Mouse (Mus musculus) gonadal fat pad, adult 2 months (tissue): ENCODE results near the gene Atrnl1. TPM values are rescaled to one million over a fixed set of nuclear protein-coding genes. Genes with fewer than 3 reads are reported as not detected.

Source experiments
- DNase-seq: peaks from one replicate; pipeline ENCODE4 v3.0.0-alpha.2; 2012; ENCODE audit warnings: low read depth
- polyA plus RNA-seq: library from polyadenylated mRNA; depleted of rRNA; stranded (reverse); fragments of >200 nt; gene quantifications from 2 replicates; pipeline ENCODE4 v1.2.3, GENCODE M21; 2012

The Atrnl1 gene
- polyA plus RNA-seq, 1 experiment, result 9.5 TPM

- DNase-seq, result no peak
Measured at GRCm38 (mm10) chr19:57925681-57926080, 314.8 kb downstream of the Atrnl1 start.

GRCm38 (mm10) chr19:57926164-57926860, 315.5 kb downstream of the Atrnl1 start:
- no peak for DNase-seq

DNA sequence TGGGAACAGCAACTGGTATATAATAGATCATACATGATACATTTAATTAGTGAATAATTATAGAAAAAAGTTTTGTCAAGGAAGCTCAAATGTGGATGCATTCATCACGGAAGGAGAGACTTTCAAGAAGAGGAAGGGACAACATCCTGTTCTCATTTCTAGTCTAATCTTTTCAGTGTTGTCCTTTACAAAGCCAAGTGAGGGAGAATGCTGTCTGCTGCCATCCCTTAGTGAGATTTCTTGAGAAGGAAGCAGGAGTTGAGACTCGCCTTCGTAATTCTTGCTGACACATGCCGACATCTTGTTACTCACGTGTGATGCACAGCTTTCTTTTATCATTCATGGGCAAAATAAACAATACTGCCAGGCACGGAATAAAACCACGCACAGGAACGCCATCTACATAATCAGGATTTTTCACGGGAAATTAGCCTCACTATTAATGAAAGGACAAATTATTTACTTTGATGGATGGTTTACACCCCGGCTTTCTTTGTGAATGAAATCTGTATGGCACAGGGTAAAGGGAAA, 316.2 kb downstream of the Atrnl1 start:
- DNase-seq, result no peak

GRCm38 (mm10) chr19:57927566-57928523, 317.0 kb downstream of the Atrnl1 start:
- DNase-seq, result no peak

GRCm38 (mm10) chr19:57931626-57932025, 320.8 kb downstream of the Atrnl1 start:
- no peak for DNase-seq

GRCm38 (mm10) chr19:57936865-57937264, 326.0 kb downstream of the Atrnl1 start:
- no peak for DNase-seq

DNA sequence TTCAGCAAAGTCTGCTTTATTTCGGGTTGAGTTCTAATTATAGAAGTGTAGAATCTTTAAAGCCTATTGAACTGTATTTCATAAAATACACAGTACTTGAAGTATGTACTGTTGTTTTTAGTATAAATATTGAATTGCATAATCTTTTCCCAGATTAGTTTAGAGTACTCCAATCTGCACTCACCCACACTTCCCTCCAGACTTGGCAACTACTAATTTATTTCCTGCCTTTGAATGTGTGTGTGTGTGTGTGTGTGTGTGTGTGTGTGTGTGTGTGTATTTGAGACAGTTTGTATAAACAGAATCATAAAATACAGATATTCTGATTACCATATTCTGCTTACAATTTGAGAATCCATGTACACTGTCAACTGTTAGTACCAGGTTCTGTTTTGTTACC, 328.3 kb downstream of the Atrnl1 start:
- no peak for DNase-seq

- no peak for DNase-seq
Measured at GRCm38 (mm10) chr19:57941529-57941928, 330.7 kb downstream of the Atrnl1 start.

DNA sequence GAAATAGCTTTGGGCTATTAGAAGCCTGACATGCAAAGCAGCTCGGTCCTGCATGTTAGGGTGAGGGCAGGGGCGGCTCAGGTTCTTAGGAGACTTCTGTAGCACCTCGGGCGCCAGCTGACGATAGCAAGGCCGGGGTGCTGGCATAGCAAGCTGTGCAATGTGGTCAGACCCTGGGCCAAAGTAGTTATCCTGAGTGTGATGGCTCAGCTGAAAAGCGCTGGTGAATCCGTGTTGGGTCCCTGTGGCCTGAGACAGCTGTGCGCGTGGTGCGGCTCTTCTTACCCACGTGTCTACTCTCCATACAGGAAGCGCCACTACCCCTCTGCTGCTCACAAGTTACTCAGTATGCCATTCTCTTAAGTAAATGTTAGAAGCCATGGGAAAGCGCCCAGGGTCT, 331.4 kb downstream of the Atrnl1 start:
- DNase-seq, result no peak

DNA sequence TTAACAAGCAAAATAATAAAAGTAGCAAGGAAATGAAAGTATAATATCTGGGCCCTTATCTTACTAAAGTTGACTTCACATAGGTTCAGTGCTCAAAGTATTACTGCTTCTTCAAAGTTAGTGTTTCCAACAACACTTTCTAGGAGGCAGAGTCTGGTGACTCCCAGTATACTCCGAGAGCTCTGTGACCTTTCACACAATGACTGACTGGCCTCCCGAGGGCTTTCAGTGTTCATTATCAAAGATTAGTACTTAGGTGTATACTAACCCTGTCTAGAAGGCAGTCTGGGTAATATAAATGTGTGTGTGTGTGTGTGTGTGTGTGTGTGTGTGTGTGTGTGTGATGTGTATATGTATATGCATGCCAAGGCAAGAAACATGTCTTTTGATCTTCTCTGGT, 332.5 kb downstream of the Atrnl1 start:
- no peak for DNase-seq

- no peak for DNase-seq
Measured at GRCm38 (mm10) chr19:57944680-57945079, 333.8 kb downstream of the Atrnl1 start.

DNA sequence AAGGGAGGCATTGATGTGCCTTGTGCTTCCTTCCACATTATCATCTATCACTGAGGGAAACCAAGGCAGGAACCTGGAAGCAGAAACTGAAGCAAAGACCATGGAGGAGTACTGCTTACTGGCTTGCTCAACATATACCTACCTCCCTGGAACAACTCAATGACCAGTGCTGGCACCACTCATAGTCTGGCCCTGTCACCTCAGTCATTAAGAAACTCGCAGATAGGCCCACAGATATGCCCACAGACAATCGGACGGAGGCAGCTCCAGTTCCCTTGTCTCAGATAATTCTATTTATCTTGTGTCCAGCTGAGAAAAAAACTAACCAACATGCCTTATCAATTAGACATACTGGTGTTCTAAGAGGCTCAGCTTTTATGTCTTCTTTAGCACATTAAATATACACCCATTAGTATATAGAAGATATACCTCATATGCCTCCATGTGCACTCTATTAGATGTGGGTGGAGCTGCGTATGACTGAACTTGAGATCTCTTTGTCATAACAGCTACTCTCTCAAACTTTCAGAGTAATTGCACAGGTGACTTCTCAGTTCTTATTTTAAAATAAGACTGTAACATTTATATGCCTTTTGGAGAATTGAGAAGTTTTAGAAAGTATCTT, 334.9 kb downstream of the Atrnl1 start:
- no peak for DNase-seq

GRCm38 (mm10) chr19:57948489-57948888, 337.7 kb downstream of the Atrnl1 start:
- DNase-seq, result no peak

DNA sequence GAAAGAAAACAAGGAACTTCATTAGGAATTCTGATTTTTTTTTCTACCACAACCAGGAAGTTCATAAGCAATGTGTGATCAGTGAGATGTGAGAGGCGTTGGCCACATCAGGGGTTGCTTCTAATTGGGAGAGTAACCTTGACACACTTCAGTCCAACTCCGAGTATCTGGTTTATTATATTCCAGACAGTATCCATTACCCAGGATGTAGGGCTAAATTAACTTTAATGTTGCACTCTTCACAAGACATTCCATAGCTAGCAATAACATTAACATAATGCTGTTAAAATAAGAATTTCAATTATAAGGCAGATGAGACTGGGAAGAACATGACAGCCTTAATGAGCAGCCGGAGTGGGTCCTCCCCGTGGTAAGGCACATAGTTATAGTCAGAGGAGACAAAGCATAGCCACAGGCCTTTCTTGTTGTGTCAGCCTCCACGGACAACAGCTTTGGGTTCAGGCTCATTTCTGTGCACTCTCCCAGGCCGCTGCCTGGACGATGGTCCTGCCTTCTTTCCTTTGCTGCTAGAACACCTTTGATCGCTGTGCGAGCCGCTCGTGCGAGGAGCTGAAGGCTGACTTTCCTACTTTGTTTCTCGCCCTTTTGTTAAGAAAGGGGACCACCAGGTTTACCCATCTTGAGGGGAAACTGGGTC, 338.6 kb downstream of the Atrnl1 start:
- DNase-seq, result no peak

GRCm38 (mm10) chr19:57954131-57954530, 343.3 kb downstream of the Atrnl1 start:
- DNase-seq, result no peak

DNA sequence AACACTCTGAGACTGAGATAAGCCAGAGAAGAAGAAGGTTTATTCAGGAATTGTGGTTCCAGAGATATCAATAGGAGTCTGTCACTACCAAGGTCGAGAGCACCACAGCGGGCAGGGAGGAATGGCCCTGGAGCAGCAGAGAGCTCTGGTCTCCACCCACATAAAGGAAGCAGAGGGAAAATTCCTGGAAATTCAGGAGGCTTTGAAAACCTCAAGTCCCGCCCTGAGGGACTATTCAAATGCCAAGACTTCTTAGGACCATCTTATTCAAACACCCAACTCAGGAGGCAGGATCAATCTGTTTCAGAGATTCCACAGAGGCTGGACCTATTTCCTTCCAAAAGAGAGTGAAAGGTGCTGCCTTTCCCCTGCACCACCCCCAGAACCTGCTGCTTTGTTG, 345.6 kb downstream of the Atrnl1 start:
- no peak for DNase-seq

DNA sequence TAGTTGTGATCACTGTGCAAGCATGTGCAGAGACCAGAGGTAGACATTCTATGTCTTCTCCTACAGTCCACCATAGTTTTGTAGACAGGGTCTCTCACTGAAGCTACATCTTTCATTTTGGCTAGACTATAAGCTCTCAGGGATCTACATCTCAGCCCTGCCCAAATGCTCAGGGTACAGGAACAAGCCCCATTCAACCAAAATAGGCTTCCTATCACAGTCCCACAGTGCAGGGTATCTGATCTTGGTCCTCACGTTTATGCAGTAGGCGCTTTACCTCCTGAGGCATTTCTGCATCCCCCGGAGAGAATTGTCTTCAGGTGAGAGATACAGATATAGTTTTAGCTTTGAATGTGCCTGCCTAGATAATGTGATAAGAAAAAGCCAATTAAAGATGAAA, 346.5 kb downstream of the Atrnl1 start:
- no peak for DNase-seq

DNA sequence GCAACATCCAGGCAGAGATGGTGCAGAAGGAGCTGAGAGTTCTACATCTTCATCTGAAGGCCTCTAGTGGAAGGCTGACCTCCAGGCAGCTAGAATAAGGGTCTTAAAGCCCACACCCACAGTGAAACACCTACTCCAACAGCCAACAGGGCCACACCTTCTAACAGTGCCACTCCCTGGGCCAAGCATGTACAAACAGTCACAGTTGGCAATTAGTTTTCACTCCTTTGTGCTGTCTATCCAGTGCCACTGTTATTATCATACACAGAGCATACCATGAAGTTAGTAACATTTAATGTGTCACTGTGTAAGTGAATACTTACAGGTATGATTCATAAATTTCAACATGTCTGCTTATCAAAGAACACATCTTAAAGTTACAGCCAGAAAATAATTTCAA, 347.3 kb downstream of the Atrnl1 start:
- DNase-seq, result peak; percentile 6

DNA sequence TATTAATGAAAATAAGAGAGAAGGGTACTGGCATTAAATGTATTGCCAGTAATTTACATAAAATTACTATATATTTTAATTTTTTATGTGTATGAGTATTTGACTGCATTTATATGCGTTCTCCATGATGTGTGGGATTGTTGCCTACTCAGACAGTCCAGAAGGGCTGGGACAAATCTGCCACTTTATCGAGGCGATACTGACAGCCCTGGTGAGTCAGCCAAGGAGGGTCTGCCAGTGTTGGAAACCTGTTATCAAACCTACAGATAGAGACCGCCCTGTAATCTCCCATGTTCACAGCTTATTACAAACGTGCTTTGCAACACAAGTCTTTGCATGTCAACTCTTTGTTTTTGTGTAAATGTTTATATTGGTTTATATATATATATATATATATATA, 347.9 kb downstream of the Atrnl1 start:
- no peak for DNase-seq

GRCm38 (mm10) chr19:57961321-57961720, 350.5 kb downstream of the Atrnl1 start:
- DNase-seq, result no peak

DNA sequence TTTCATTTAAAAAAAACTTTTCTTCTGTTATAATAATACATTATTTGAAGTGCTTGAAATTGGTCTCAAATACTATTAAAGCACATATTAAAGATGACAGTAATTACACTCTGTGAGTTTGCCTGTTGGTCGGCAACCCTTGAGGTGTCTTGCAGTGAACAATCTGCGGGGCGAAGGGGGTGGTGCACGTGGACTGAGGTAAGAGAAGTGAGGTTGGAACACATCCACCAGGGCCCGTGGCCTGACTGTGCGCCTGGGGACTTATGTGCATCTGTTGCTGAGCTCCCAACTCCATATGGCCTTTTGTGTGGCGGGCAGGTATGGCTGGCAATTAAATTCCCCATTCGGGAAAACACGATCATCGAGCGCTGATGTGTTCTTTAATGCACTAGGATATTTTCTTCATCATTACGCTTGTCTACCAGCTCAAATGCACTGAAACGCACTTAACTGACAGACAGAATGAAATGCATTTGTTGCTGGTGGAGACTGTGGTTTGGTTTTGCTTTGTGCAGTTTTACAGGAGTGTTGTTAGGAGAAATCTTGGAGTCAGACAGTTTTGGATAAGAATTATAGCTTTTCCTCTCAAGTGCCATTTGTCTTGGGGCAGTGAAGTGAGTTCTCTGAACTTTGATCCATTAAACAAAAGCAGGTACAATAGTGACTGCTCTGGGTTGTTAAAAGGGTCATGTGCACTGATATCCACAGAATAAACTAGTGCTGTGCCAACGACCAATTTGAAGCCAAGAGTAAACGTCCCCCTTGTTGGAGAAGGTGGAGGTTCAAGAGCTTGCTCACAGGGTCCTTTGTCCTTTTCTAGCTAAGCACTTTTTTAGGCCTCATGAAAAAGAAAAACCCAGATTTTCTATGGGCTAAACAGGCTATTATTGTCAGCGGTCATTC, 351.2 kb downstream of the Atrnl1 start:
- no peak for DNase-seq
